ENCODE assay signal across 18 mouse cellular contexts in the genomic region with DNA sequence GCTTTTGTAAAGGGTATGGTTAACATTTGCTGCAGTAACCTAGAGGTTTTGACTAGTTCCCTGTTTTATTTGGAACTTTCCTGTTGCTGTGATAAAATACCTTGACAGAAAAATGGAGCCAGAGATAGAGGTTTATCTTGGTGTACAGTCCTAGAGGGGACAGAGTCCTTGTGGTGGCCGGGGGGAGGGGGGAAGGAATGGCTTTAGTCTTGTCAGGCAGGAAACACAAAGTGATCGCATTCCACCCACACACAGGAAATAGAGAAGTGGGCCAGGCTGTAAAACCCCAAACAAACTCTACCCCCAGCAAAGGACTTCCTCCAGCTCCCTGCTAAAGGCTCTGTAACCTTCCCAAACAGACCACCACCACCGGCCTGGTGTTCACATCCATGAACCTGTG.
DNase-seq lines count a peak whose midpoint lies in the region; ATAC-seq and TF ChIP-seq lines count a peak whose summit lies in the region.
"Had no signal": no experiment of that assay in that cellular context is flagged by ENCODE, and none has a peak within 500 bp of the region (broad histone marks: within the 10 kb centered on the region; RNA-seq: fewer than 3 reads in every experiment).

No protein-coding gene starts in this region.

- TF ChIP-seq POLR2A in MEL (IDR thresholded peaks at IDR 0.05; ENCODE audit: control insufficient read depth in 1 of 2, insufficient read depth in 1 of 2, low read depth in 1 of 2, low read length in 2 of 2, poor library complexity in 1 of 2), result no peak

- H3K27ac ChIP-seq in MEL (ENCODE audit: control insufficient read depth, low read depth, low read length), result peak overlapping the region; percentile 92
- H3K27ac ChIP-seq: limb, embryonic 10.5 days; midbrain, embryonic 12.5 days had no signal

- TF ChIP-seq RAD21 in MEL (IDR thresholded peaks at IDR 0.05; ENCODE audit: low read depth, low read length), result no peak

- H3K9ac ChIP-seq in MEL (ENCODE audit: control insufficient read depth, low read depth, low read length, poor library complexity, severe bottlenecking), result peak overlapping the region; percentile 50; the same call in 1 of the 2 replicates
- H3K9ac ChIP-seq: midbrain, embryonic 12.5 days had no signal

- TF ChIP-seq CTCF in MEL (IDR thresholded peaks at IDR 0.05 in 2 of 3, conservative IDR thresholded peaks at IDR 0.05 in 1 of 3; ENCODE audit: control insufficient read depth in 1 of 3, insufficient read depth in 1 of 3, low read depth in 2 of 3, low read length in 3 of 3, poor library complexity in 1 of 3, severe bottlenecking in 1 of 3), result no peak

- H3K4me3 ChIP-seq in MEL (ENCODE audit: control insufficient read depth in 1 of 2, insufficient read depth in 1 of 2, low read depth in 2 of 2, low read length in 2 of 2), result no peak overlapping the region
- H3K4me3 ChIP-seq: limb, embryonic 10.5 days; midbrain, embryonic 12.5 days had no signal

- H3K79me2 ChIP-seq in MEL (ENCODE audit: control insufficient read depth, insufficient read depth, low read length, poor library complexity), result 0 out of 2 replicates have a peak, but pooled peaks cover 1% of the 10 kb centered on the region

- peaks cover 0 to 26% of the 10 kb centered on the region in 2 experiments; a peak in 2 of 4 replicates for H3K36me3 ChIP-seq in MEL (ENCODE audit: control insufficient read depth in 1 of 2, insufficient read depth in 2 of 2, low read length in 2 of 2)

- peaks cover 18 to 30% of the 10 kb centered on the region in 2 experiments for H3K4me1 ChIP-seq in MEL (ENCODE audit: control insufficient read depth in 1 of 2, insufficient read depth in 2 of 2, low read length in 2 of 2)

- H3K9me3 ChIP-seq in MEL (replicated peaks; ENCODE audit: insufficient read depth, low read length), result no peaks in the 10 kb centered on the region
- H3K9me3 ChIP-seq: limb, embryonic 10.5 days; midbrain, embryonic 12.5 days had no signal

- H3K27me3 ChIP-seq in MEL (ENCODE audit: control insufficient read depth in 1 of 2, insufficient read depth in 2 of 2, low read length in 2 of 2), result no peaks in the 10 kb centered on the region
- H3K27me3 ChIP-seq: midbrain, embryonic 12.5 days; Patski had no signal

- TF ChIP-seq EP300 in MEL (IDR thresholded peaks at IDR 0.05; ENCODE audit: low read depth in 1 of 2, low read length in 2 of 2), result peak; percentile 98 to 99

- ATAC-seq in megakaryocyte progenitor cell, adult 5-6 weeks (replicated peaks; ENCODE audit: poor library complexity), result peak; percentile 73
- ATAC-seq in erythroblast, adult 5-6 weeks (replicated peaks; ENCODE audit: low FRiP score, poor library complexity, severe bottlenecking), result no peak
- ATAC-seq: intestine, embryonic 16.5 days; lung, postnatal 0 days; Patski had no signal

- DNase-seq in 416B (ENCODE audit: low read depth) (peak; percentile 81), MEL (ENCODE audit: low read depth, low spot score) (peak; percentile 93), liver (peak; percentile 57)
- no peak for DNase-seq in layer of hippocampus, adult 9-10 months (ENCODE audit: low spot score)
- no peak for DNase-seq in heart, adult 18-20 months
- no peak for DNase-seq in frontal cortex, postnatal 25 days (ENCODE audit: low spot score in 2 of 2)
- DNase-seq: cerebellum, postnatal 25 days; heart, adult 11 months; kidney, postnatal 36 days; layer of hippocampus, postnatal 36 days; right cerebral cortex, postnatal 4 days had no signal

TF ChIP-seq in MEL, 35 proteins besides CTCF, POLR2A, EP300 and RAD21:
- TF ChIP-seq GATA1 (IDR thresholded peaks at IDR 0.05; ENCODE audit: low read depth, low read length), result peak; percentile 98
- TF ChIP-seq MAZ (IDR thresholded peaks at IDR 0.05; ENCODE audit: low read depth, low read length), result peak; percentile 86
- TF ChIP-seq TCF12 (IDR thresholded peaks at IDR 0.05; ENCODE audit: low read depth, low read length), result peak; percentile 98
- 0 out of 2 replicates have a peak, but pooled peaks have one; percentile 45 for TF ChIP-seq TBP (IDR thresholded peaks at IDR 0.05; ENCODE audit: low read depth, low read length)
- no peak for TF ChIP-seq JUND (IDR thresholded peaks at IDR 0.05; ENCODE audit: low read depth, low read length)
- TF ChIP-seq ZMIZ1 (IDR thresholded peaks at IDR 0.05; ENCODE audit: low read depth, low read length), result no peak
- no peak for TF ChIP-seq POLR2AphosphoS2 (IDR thresholded peaks at IDR 0.05; ENCODE audit: low read length)
- peak; percentile 65; the same call in 1 of the 2 replicates for TF ChIP-seq MYB (IDR thresholded peaks at IDR 0.05; ENCODE audit: low read depth, low read length)
- no peak for TF ChIP-seq ZC3H11A (IDR thresholded peaks at IDR 0.05; ENCODE audit: low read depth, low read length)
- TF ChIP-seq HCFC1 (IDR thresholded peaks at IDR 0.05; ENCODE audit: low read depth, low read length), result 0 out of 2 replicates have a peak, but pooled peaks have one; percentile 42
- TF ChIP-seq RCOR1 (IDR thresholded peaks at IDR 0.05; ENCODE audit: low read depth, low read length), result peak; percentile 89
- no peak for TF ChIP-seq MYC (IDR thresholded peaks at IDR 0.05; ENCODE audit: low read depth, low read length)
- TF ChIP-seq BHLHE40 (IDR thresholded peaks at IDR 0.05; ENCODE audit: borderline replicate concordance, low read depth, low read length), result peak; percentile 43; the same call in 1 of the 2 replicates
- TF ChIP-seq ETS1 (IDR thresholded peaks at IDR 0.05; ENCODE audit: low read depth, low read length), result peak; percentile 91
- peak; percentile 78 for TF ChIP-seq CHD2 (IDR thresholded peaks at IDR 0.05; ENCODE audit: low read length)
- no peak for TF ChIP-seq NELFE (IDR thresholded peaks at IDR 0.05; ENCODE audit: low read depth, low read length)
- TF ChIP-seq POLR2AphosphoS5 (IDR thresholded peaks at IDR 0.05; ENCODE audit: borderline replicate concordance, low read depth, low read length), result no peak
- TF ChIP-seq MAFK (IDR thresholded peaks at IDR 0.05; ENCODE audit: borderline replicate concordance, low read depth, low read length), result 0 out of 2 replicates have a peak, but pooled peaks have one; percentile 33
- peak; percentile 86 for TF ChIP-seq TAL1 (IDR thresholded peaks at IDR 0.05; ENCODE audit: low read length)
- peak; percentile 91 for TF ChIP-seq SIN3A (IDR thresholded peaks at IDR 0.05; ENCODE audit: low read length)
- peak; percentile 61; the same call in 1 of the 2 replicates for TF ChIP-seq ELF1 (IDR thresholded peaks at IDR 0.05; ENCODE audit: low read depth, low read length)

Comparison
In these comparisons a context has a peak if more than half of its experiments do, and no peak if none do; other contexts are left out.
1. DNase-seq: peak in 416B (single experiment), MEL (single experiment) and liver (single experiment); none in layer of hippocampus, adult 9-10 months (single experiment), heart, adult 18-20 months (0 of 2) and frontal cortex, postnatal 25 days (0 of 2).